Mouse (Mus musculus): Measurements from ENCODE around the gene Rab11fip3. TPM values are rescaled to one million over a fixed set of nuclear protein-coding genes. Genes with fewer than 3 reads are reported as not detected.
A peak's percentile ranks its signal among the peaks of the same experiment; 100 is the strongest.

Gene Rab11fip3
- polyA plus RNA-seq, 2 experiments, result 1.4 to 2.1 TPM

DNA sequence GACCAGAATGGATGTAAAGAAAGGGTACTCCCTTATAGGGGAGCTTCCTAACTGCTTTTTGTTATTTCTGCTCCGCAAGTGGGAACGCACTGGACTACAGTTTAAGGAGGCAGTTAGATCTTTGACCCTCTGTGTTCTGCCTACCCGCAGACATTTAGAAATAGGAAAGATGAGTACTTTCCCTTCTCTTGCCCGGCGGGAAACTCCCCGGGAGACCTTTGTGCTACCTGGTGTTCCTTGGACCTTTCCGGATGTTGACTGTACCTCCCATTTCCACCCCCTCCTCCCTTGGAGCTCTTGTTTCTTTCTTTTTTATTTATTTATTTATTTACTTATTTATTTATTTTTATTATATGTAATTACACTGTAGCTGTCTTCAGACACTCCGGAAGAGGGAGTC lies 44.7 kb upstream of the Rab11fip3 start:
- no peak overlapping the region for H3K27ac ChIP-seq
- no peak for TF ChIP-seq EP300 (IDR thresholded peaks at IDR 0.05; ENCODE audit: low read depth)
- TF ChIP-seq CTCF (IDR thresholded peaks at IDR 0.05; ENCODE audit: low read depth), result no peak
- peaks cover 2 to 10% of the 10 kb centered on the region in 2 experiments for H3K4me1 ChIP-seq (replicated peaks; ENCODE audit: control insufficient read depth in 2 of 2, insufficient read depth in 2 of 2, low read length in 1 of 2)
- H3K27me3 ChIP-seq (ENCODE audit: control insufficient read depth, insufficient read depth, low read length), result peaks cover 53% of the 10 kb centered on the region
- H3K36me3 ChIP-seq (replicated peaks; ENCODE audit: control insufficient read depth, insufficient read depth, low read depth), result no peaks in the 10 kb centered on the region
- DNase-seq (ENCODE audit: low read depth in 3 of 3, low spot score in 3 of 3) (no peak), ATAC-seq (ENCODE audit: insufficient read depth) (no peak)
- H3K9me3 ChIP-seq (ENCODE audit: control insufficient read depth, low read length), result no peaks in the 10 kb centered on the region
- peak overlapping the region; percentile 56 to 65 for H3K4me3 ChIP-seq (ENCODE audit: insufficient read depth in 1 of 2, low read depth in 2 of 2, low read length in 2 of 2)
- WGBS (ENCODE audit: insufficient replicate concordance), result 14% methylated on average over 8 of the region's 8 CpGs
- peak overlapping the region; percentile 82 for H3K4me2 ChIP-seq (ENCODE audit: low read depth)
- peak overlapping the region; percentile 35; the same call in 1 of the 2 replicates for H3K9ac ChIP-seq (replicated peaks)

DNA sequence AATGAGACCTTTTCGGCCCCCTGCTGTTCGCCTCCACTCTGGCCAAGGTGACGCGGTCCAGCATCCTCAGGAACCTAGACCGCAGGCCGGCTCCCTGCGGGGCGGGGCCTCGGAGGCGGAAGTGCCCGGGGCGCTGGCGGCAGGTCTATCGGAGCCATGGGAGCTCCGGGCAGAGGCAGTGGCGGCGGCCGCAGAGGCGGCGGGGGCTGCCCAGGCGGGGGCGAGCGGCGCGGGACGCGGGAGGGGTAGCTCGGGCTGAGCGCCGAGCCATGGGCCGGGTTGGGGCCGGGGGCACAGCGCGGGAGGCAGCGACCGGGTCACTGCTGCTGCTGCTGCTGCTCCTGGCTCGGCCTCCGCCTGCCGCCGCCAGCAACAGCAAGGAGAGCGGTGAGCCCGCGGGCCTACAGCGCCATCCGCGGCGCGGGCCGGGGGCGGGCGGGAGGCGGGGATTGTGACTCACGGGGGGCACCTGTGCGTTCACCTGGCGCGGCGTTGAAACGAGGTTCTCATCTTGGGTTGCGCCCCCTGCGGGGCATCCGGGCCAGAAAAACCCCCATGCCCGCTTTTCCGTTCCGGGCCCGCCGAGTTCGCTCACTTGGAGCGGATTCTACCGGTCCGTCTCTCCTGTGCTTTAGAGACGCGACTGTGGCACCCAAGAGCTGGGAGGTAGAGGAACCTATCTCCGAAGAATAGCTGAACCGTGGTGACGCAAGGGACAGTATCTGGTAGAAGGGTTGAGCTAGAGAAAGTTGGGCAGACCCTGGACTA lies 44.0 kb upstream of the Rab11fip3 start, which contains the start of gene Tmem8:
Tmem8 (plus strand) TSS at position 119 of the 768 bp plus-strand sequence.
- Histone ChIP-seq H3K9me3 (ENCODE audit: control insufficient read depth, low read length) (no peaks in the 10 kb centered on the region), H3K27me3 (ENCODE audit: control insufficient read depth, insufficient read depth, low read length) (peaks cover 53% of the 10 kb centered on the region), H3K4me3 (ENCODE audit: insufficient read depth in 1 of 2, low read depth in 2 of 2, low read length in 2 of 2) (peak within 1 kb of the TSS; percentile 56 to 65), H3K36me3 (replicated peaks; ENCODE audit: control insufficient read depth, insufficient read depth, low read depth) (no peaks in the 10 kb centered on the region), H3K4me1 (replicated peaks; ENCODE audit: control insufficient read depth in 2 of 2, insufficient read depth in 2 of 2, low read length in 1 of 2) (peaks cover 2 to 10% of the 10 kb centered on the region in 2 experiments), H3K9ac (replicated peaks) (peak within 1 kb of the TSS; percentile 35), H3K27ac (no peak within 1 kb of the TSS), H3K4me2 (ENCODE audit: low read depth) (peak within 1 kb of the TSS; percentile 82)
- under 1% methylated on average over 64 of the region's 75 CpGs for WGBS (ENCODE audit: insufficient replicate concordance)
- TF ChIP-seq CTCF (IDR thresholded peaks at IDR 0.05; ENCODE audit: low read depth) (peak; percentile 34), EP300 (IDR thresholded peaks at IDR 0.05; ENCODE audit: low read depth) (no peak)
- DNase-seq (ENCODE audit: low read depth in 3 of 3, low spot score in 3 of 3), result peak in 1 of 3 experiments; percentile 25
- peak; percentile 70 for ATAC-seq (ENCODE audit: insufficient read depth)

DNA sequence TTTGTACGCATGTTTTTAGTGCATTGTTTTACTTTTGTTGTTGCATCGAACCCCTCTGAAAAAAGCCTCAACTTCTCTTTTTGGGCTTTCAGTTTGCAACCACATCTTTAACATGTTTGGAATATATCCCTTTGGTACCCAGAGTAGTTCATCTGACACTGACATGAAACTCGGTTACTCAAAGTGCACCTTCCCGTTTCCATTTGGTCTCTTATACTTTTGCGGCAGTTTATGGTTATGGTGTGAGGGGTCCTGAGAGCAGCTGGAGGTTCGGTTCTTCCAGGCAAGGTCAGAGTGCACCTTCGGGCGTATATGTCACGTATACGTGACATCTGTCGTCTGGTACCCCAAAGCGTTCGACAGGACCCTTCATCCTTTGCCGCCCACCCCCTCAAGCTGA lies 43.4 kb upstream of the Rab11fip3 start:
- WGBS (ENCODE audit: insufficient replicate concordance), result 15% methylated on average over 14 of the region's 14 CpGs
- TF ChIP-seq CTCF (IDR thresholded peaks at IDR 0.05; ENCODE audit: low read depth) (no peak), EP300 (IDR thresholded peaks at IDR 0.05; ENCODE audit: low read depth) (no peak)
- H3K4me1 ChIP-seq (replicated peaks; ENCODE audit: control insufficient read depth in 2 of 2, insufficient read depth in 2 of 2, low read length in 1 of 2), result peaks cover 2 to 10% of the 10 kb centered on the region in 2 experiments
- peak overlapping the region; percentile 8 to 56; a peak in 2 of 4 replicates for H3K4me3 ChIP-seq (ENCODE audit: insufficient read depth in 1 of 2, low read depth in 2 of 2, low read length in 2 of 2)
- ATAC-seq (ENCODE audit: insufficient read depth) (no peak), DNase-seq (ENCODE audit: low read depth in 3 of 3, low spot score in 3 of 3) (no peak)
- peak overlapping the region; percentile 82 for H3K4me2 ChIP-seq (ENCODE audit: low read depth)
- no peaks in the 10 kb centered on the region for H3K9me3 ChIP-seq (ENCODE audit: control insufficient read depth, low read length)
- no peak overlapping the region; the same call in 1 of the 2 replicates for H3K9ac ChIP-seq (replicated peaks)
- no peak overlapping the region for H3K27ac ChIP-seq
- no peaks in the 10 kb centered on the region for H3K36me3 ChIP-seq (replicated peaks; ENCODE audit: control insufficient read depth, insufficient read depth, low read depth)
- peaks cover 53% of the 10 kb centered on the region for H3K27me3 ChIP-seq (ENCODE audit: control insufficient read depth, insufficient read depth, low read length)

DNA sequence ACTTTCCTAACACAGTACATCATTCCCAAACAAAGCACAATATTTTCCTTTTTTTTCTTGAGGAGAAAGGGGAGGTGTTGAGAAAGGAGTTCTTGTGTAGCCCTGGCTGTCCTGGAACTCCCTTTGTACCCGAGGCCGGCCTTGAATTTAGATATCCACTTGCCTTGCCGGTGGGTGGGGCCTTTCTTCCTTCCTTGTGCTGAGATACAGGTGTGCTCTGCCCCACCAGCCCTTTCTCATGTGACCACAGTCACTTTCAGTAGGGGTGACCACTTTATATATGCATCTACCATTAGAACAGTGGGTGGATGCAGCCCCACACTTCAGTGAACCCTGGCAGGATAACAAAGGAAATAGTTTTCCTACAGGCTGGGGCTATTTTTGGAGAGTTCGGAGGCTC lies 42.4 kb upstream of the Rab11fip3 start:
- Histone ChIP-seq H3K9me3 (ENCODE audit: control insufficient read depth, low read length) (no peaks in the 10 kb centered on the region), H3K4me3 (ENCODE audit: insufficient read depth in 1 of 2, low read depth in 2 of 2, low read length in 2 of 2) (no peak overlapping the region), H3K36me3 (replicated peaks; ENCODE audit: control insufficient read depth, insufficient read depth, low read depth) (no peaks in the 10 kb centered on the region), H3K27ac (no peak overlapping the region), H3K9ac (replicated peaks) (no peak overlapping the region), H3K4me1 (replicated peaks; ENCODE audit: control insufficient read depth in 2 of 2, insufficient read depth in 2 of 2, low read length in 1 of 2) (peaks cover 2 to 10% of the 10 kb centered on the region in 2 experiments), H3K27me3 (ENCODE audit: control insufficient read depth, insufficient read depth, low read length) (peaks cover 53% of the 10 kb centered on the region), H3K4me2 (ENCODE audit: low read depth) (no peak overlapping the region)
- no peak for ATAC-seq (ENCODE audit: insufficient read depth)
- TF ChIP-seq EP300 (IDR thresholded peaks at IDR 0.05; ENCODE audit: low read depth), result no peak
- TF ChIP-seq CTCF (IDR thresholded peaks at IDR 0.05; ENCODE audit: low read depth), result no peak
- 24% methylated on average over 4 of the region's 4 CpGs for WGBS (ENCODE audit: insufficient replicate concordance)
- no peak for DNase-seq (ENCODE audit: low read depth in 3 of 3, low spot score in 3 of 3)

DNA sequence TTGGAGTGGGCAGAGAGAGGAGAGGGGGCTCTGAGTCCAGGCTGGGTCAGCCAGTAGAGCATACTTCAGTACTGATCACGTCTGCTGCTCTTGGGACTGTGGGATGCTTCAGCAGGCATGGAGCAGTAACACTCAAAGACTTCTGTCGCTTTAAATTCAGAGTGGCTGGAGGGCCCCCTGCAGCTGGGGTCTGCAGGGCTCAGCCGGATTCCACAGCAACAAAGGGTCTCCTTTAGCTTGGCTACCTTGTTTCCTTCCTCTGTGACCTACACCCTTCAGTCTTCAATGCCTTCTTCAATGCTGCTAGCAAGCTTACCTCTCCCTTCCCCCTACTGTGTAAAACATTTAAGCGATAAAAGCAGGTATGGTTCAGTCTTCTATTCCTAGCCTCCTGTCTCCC lies 41.7 kb upstream of the Rab11fip3 start:
- H3K27ac ChIP-seq, result no peak overlapping the region

More for the DNA sequence above, 41.7 kb upstream of the Rab11fip3 start:
- Histone ChIP-seq H3K4me3 (ENCODE audit: insufficient read depth in 1 of 2, low read depth in 2 of 2, low read length in 2 of 2) (no peak overlapping the region), H3K9me3 (ENCODE audit: control insufficient read depth, low read length) (no peaks in the 10 kb centered on the region), H3K36me3 (replicated peaks; ENCODE audit: control insufficient read depth, insufficient read depth, low read depth) (no peaks in the 10 kb centered on the region), H3K27me3 (ENCODE audit: control insufficient read depth, insufficient read depth, low read length) (peaks cover 53% of the 10 kb centered on the region), H3K4me2 (ENCODE audit: low read depth) (no peak overlapping the region), H3K9ac (replicated peaks) (no peak overlapping the region), H3K4me1 (replicated peaks; ENCODE audit: control insufficient read depth in 2 of 2, insufficient read depth in 2 of 2, low read length in 1 of 2) (peaks cover 2 to 8% of the 10 kb centered on the region in 2 experiments)
- ATAC-seq (ENCODE audit: insufficient read depth) (no peak), DNase-seq (ENCODE audit: low read depth in 3 of 3, low spot score in 3 of 3) (no peak)
- 20% methylated on average over 4 of the region's 4 CpGs for WGBS (ENCODE audit: insufficient replicate concordance)
- TF ChIP-seq EP300 (IDR thresholded peaks at IDR 0.05; ENCODE audit: low read depth) (no peak), CTCF (IDR thresholded peaks at IDR 0.05; ENCODE audit: low read depth) (no peak)
